Mouse (Mus musculus): ENCODE data around the gene Atad5. TPM values are rescaled to one million over a fixed set of nuclear protein-coding genes. Genes with fewer than 3 reads are reported as not detected.
"Not testable (repeated sequence)": the region's sequence is repeated elsewhere in the genome, so short reads cannot be mapped to it uniquely, and the experiment has no call there.

Gene Atad5
- total RNA-seq, 2 experiments from 2014 or later, result 0.77 to 0.87 TPM

- no peak for DNase-seq
These were observed 7.3 kb upstream of the Atad5 start for GRCm38 (mm10) chr11:80081786-80082319.

GRCm38 (mm10) chr11:80085356-80086055 is 3.7 kb upstream of the Atad5 start:
- peak in 1 of 2 experiments; percentile 38 for DNase-seq

- peak; percentile 83 to 91 for DNase-seq
These were observed 2.4 kb upstream of the Atad5 start for GRCm38 (mm10) chr11:80086844-80087243.

- no peak for DNase-seq
These were observed 616 bp downstream of the Atad5 start for GRCm38 (mm10) chr11:80089817-80090214.

GRCm38 (mm10) chr11:80090555-80091164 is 1.5 kb downstream of the Atad5 start:
- no peak for DNase-seq

DNA sequence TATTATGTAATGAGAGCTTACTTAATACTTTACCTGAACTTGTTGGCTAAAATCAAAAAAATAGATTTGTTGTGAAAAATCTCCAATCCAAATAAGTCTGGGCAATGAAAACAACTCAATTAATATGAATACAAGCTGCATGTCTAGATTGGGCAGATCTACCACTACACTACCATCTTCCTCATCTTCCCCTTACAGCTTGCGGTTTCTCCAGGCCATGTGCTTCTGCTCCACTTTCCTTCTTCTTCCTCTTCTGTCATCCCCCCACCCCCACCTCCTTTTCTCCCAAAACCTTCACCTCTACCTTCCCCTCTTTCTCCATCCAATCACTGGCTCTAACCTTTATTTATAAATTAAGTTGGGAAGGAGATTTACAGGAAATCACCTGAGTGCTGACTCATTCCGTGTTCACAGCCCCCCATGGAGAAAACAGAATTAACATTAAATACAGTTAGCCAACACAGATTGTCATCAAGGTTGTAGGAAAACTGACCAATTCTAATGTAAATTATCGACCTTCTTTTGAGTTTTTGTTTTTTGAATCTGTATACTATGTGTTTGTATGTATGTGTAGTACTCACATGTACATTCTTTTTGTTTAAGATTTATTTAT is 9.3 kb downstream of the Atad5 start:
- DNase-seq, result no peak

DNA sequence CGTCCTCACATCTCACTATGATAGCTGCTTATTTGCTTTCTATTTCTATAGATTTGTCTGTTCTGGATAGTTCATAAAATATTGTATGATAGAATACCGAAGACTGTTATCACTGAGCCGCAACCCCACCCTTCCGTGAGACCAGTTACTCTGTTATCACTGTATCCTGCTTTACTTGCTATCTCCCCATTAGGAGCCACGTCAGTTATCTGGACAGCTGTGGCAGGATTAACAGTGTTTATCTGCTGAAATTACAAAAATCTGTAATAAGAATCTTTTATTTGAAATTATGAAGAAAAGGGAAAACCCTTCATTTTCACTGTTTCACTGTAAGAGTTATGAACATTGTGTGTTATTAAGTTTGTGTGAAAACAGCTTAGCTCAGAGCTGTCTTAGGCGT is 12.1 kb downstream of the Atad5 start:
- DNase-seq, result no peak

GRCm38 (mm10) chr11:80104407-80104806 is 15.2 kb downstream of the Atad5 start:
- no peak for DNase-seq

GRCm38 (mm10) chr11:80116411-80116810 is 27.2 kb downstream of the Atad5 start:
- DNase-seq, result no peak

DNA sequence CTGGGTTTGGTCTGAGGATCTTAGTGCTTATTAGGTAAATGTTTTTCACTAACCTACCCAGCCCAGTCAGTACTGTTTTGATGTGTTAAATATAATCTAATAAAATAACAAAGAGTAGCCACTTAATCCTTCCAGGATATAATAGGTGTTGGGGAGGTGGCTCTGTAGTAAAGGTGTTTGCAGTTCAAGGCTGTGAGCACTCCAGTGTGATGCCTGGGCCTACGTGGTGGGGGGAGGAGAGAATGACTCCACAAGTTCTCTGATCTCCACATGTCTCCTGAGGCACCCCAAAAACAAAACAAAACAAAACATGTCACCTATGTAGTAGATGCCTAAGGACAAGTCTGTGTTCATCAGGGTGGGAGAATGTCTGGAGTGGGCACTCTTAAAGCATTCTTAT is 42.9 kb downstream of the Atad5 start:
- DNase-seq, result no peak

DNA sequence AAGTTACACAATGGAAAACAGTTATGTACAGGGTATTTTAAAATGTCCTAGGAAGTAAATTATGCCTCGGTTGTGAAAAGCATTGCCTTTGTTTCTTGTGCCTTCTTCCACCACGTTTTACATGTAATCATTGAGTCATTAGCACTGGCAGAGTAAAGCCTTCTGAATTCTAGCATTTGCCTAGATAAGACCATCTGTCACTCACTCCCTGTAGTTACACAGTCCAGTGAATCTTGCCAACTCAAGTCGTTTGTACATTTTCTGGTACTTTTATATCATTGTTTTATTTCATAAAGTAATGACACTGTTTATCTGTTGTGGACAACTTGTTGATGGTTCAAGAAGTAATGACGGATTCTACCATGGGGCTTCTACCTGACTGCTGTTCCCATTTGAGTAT is 45.5 kb downstream of the Atad5 start:
- no peak for DNase-seq

GRCm38 (mm10) chr11:80135954-80136683 is 46.9 kb downstream of the Atad5 start:
- DNase-seq, result no peak

DNA sequence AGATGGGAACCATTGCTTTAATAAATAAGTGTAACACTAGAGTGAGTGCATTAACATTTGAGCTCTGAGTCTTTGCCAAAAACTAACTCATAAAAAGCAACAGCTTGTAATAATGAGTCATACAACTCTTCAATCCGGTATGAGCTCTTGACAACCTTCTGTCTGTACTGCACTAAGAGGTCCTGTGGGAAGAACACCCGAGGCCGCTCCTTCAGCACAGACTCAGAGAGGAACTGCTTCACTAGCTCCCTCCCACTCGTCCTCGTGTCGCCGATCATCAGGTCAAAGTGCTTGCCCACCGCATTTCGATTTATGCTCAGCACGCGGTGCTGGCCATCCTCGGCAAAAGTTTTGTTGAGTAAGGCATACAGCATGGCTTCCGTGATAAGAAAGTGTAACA is 47.6 kb downstream of the Atad5 start:
- DNase-seq, result no peak

DNA sequence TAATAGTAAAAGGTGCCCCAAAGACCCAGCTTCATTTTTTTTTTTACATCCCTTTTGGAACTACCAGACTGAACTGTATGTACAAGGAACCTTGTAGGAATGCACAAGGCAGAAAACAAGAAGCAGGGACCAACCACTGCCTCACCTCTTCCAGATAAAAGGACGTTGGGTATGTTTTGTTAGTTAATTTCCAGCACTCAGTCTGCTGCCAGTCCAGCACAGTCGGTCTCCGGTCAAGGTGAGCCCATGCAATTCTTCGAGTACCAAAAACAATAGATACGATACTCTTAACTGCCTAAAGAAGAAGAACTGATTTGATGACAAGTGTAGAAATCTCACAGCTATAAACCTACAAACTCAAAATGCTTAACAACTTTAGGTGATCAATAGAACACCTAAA is 48.6 kb downstream of the Atad5 start:
- no peak for DNase-seq

GRCm38 (mm10) chr11:80141825-80142521 is 52.8 kb downstream of the Atad5 start, which contains the start of gene Tefm:
Tefm (minus strand) TSS chr11:80142175.
- peak; percentile 86 to 94 for DNase-seq

DNA sequence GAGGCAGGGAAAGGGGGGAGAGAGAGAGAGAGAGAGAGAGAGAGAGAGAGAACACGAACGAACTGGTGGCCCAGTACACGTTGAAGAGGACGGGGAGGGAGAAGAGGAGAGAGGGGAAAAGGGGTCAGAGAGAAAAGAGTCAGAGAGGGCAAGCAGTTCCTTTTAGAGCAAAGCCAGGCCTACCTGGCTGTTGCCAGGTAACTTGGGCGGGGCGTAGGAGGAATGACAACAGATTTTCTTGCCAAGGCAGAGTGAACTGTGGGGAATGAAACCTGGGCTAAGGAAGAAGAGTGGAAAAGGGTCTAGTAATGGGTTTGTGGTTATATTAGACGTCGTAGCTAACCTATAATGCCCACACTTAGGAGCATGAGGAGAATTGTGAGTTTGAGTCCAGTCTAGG is 53.7 kb downstream of the Atad5 start:
- DNase-seq, result no peak

DNA sequence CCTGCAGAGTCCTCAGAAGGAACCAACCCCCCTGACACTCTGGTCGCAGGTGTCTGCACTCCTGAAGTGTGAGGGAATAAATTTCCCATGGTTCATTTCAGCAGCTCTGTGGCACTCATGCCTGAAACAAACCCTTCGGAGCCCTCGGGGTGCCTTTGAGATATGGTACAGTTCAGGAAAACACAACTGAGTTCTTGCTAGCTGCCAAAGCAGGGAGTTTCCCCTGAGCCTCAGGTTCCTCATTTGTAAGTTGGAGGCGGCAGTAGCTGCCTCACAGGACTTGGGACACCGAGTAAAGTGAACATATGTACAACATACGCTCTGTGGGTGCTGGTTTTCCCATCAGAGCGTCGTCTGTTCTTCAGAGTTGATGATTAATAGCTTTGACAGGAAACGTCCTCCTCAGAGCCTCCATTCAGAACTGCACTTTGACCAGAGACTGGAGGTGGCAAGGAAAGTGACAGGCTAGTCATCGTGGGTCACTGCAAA is 56.6 kb downstream of the Atad5 start:
- DNase-seq, result peak; percentile 19 to 40

GRCm38 (mm10) chr11:80147748-80148147 is 58.5 kb downstream of the Atad5 start:
- DNase-seq, result peak; percentile 40 to 61

DNA sequence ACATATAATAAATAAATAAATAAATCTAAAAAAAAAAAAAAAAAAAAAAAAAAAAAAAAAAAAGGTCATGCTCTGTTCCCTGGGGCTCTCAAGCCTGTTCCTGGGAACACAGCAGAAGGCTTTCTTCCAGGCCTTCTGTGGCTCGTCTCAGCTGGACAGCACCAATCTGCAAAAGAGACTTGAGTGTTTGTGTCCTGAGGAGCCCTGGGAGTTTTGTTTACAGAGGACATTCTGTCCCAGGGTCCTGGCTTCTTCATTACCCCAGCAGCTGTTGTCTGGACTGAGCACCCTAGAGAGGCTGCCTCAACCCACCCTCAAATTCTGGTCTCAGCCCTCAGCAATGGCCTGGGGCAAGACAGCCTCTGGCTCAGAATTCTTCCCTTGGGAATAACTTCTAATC is 59.1 kb downstream of the Atad5 start:
- DNase-seq, result peak; percentile 74 to 92

DNA sequence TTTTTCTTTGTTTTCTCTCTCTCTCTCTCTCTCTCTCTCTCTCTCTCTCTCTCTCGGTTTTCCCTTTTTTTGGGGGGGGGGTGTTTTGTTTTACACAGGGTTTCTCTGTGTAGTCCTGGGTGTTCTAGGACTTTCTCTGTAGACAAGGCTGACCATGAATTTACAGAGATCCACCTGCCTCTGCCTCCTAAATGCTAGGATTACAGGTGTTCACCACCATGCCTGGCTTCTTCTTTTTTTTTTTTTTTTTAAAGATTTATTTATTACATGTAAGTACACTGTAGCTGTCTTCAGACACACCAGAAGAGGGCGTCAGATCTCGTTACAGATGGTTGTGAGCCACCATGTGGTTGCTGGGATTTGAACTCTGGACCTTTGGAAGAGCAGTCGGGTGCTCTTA is 59.8 kb downstream of the Atad5 start:
- DNase-seq, result not testable (repeated sequence)

DNA sequence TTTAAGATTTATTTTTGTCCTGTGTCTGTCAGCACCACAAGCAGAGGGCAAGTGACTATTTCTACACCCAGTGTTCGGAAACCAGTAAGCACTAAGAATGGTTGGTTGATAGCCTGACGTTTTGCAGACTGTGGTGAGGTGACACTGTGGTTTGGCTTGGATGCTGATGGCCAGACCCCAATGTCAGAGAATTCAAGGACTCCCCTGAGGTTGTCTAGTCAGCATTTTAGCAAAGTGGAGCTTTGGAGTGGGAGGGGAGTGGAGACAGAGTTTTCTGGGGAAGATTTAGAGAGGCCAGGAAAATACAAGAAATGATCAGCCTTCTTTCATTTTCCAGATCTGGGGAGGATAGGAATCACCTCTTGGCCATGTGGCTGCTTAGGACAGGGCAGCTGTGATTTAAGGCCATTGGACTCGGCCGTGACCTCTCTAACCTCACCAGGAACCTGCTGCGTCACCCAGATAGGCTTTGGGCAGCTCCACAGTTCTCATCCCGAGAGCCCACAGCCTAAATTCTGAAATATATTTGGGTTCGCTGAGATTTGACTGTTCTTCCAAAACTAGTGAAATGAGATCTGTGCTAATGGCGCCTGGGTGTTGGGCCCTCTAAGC is 60.3 kb downstream of the Atad5 start:
- DNase-seq, result no peak
